26 mouse cellular contexts compared by ENCODE assay signal in the genomic region with DNA sequence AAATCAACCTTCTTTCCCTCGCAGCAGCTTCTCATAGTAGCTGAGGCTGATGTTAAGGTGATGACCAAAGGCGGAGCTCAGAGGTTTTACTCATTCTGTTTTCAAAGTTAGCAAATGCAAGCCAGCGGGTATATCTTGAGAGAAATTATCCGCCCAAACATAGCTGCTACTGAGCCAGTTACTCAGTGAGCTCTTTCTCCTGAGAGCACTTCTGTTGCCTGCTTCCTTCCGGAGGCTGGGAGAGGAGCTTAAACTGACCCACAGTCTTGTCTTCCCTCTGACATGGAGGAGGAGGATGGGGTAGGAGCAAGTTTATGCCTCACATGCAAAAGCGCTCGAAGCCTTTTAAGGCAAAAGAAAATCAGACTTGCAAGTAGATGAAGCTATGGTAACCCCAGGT.
DNase-seq lines count a peak whose midpoint lies in the region; ATAC-seq and TF ChIP-seq lines count a peak whose summit lies in the region.
"Had no signal": no experiment of that assay in that cellular context is flagged by ENCODE, and none has a peak within 500 bp of the region (broad histone marks: within the 10 kb centered on the region; RNA-seq: fewer than 3 reads in every experiment).

No protein-coding gene starts in this region.

- ATAC-seq in hindbrain, postnatal 0 days: no peak
- ATAC-seq in hindbrain, embryonic 13.5 days (ENCODE audit: low FRiP score): no peak
- 0 out of 2 replicates have a peak, but pooled peaks have one; percentile 23 for ATAC-seq in neural tube, embryonic 15.5 days (ENCODE audit: low FRiP score)
- ATAC-seq: intestine, postnatal 0 days had no signal

- TF ChIP-seq POLR2A in olfactory bulb, adult 2 months (IDR thresholded peaks at IDR 0.05; ENCODE audit: insufficient read depth, low read depth, low read length): no peak

- no peaks in the 10 kb centered on the region for H3K4me1 ChIP-seq in hindbrain, postnatal 0 days (ENCODE audit: insufficient read depth, low read length)
- H3K4me1 ChIP-seq in hindbrain, embryonic 13.5 days (replicated peaks): no peaks in the 10 kb centered on the region
- no peaks in the 10 kb centered on the region for H3K4me1 ChIP-seq in neural tube, embryonic 15.5 days
- no peaks in the 10 kb centered on the region; the same call in 1 of the 2 replicates for H3K4me1 ChIP-seq in olfactory bulb, adult 2 months (ENCODE audit: control insufficient read depth, insufficient read depth, low read length)
- H3K4me1 ChIP-seq: embryonic facial prominence, embryonic 10.5 days; embryonic facial prominence, embryonic 15.5 days; limb, embryonic 12.5 days; liver, embryonic 15.5 days had no signal

- no peak overlapping the region for H3K4me2 ChIP-seq in hindbrain, postnatal 0 days (ENCODE audit: low read depth, low read length)
- no peak overlapping the region for H3K4me2 ChIP-seq in hindbrain, embryonic 13.5 days
- H3K4me2 ChIP-seq in neural tube, embryonic 15.5 days: no peak overlapping the region
- H3K4me2 ChIP-seq: embryonic facial prominence, embryonic 15.5 days; limb, embryonic 12.5 days; liver, embryonic 15.5 days; lung, embryonic 14.5 days had no signal

- peak overlapping the region; percentile 49 for H3K27ac ChIP-seq in hindbrain, postnatal 0 days
- H3K27ac ChIP-seq in hindbrain, embryonic 13.5 days: no peak overlapping the region
- peak overlapping the region; percentile 54; the same call in 1 of the 2 replicates for H3K27ac ChIP-seq in neural tube, embryonic 15.5 days (replicated peaks)
- H3K27ac ChIP-seq in olfactory bulb, adult 2 months (ENCODE audit: insufficient read depth, low read depth, low read length): peak overlapping the region; percentile 4; the same call in 1 of the 2 replicates
- H3K27ac ChIP-seq: embryonic facial prominence, embryonic 10.5 days; embryonic facial prominence, embryonic 15.5 days; limb, embryonic 12.5 days; liver, embryonic 15.5 days had no signal

- no peaks in the 10 kb centered on the region for H3K27me3 ChIP-seq in hindbrain, postnatal 0 days (ENCODE audit: insufficient read depth, low read length)
- no peaks in the 10 kb centered on the region for H3K27me3 ChIP-seq in hindbrain, embryonic 13.5 days
- no peaks in the 10 kb centered on the region for H3K27me3 ChIP-seq in neural tube, embryonic 15.5 days (replicated peaks)
- H3K27me3 ChIP-seq: embryonic facial prominence, embryonic 15.5 days; limb, embryonic 12.5 days; liver, embryonic 15.5 days had no signal

- no peak overlapping the region for H3K9ac ChIP-seq in hindbrain, postnatal 0 days (replicated peaks; ENCODE audit: low read length)
- no peak overlapping the region for H3K9ac ChIP-seq in hindbrain, embryonic 13.5 days
- H3K9ac ChIP-seq in neural tube, embryonic 15.5 days (replicated peaks): no peak overlapping the region
- H3K9ac ChIP-seq: embryonic facial prominence, embryonic 15.5 days; limb, embryonic 12.5 days; liver, embryonic 15.5 days; lung, embryonic 14.5 days had no signal

- H3K4me3 ChIP-seq in hindbrain, postnatal 0 days (ENCODE audit: low read length): no peak overlapping the region
- H3K4me3 ChIP-seq in hindbrain, embryonic 13.5 days: no peak overlapping the region
- H3K4me3 ChIP-seq in neural tube, embryonic 15.5 days (replicated peaks): no peak overlapping the region
- no peak overlapping the region for H3K4me3 ChIP-seq in olfactory bulb, adult 2 months (ENCODE audit: insufficient read depth, low read depth, low read length)
- H3K4me3 ChIP-seq: embryonic facial prominence, embryonic 10.5 days; embryonic facial prominence, embryonic 15.5 days; limb, embryonic 12.5 days; liver, embryonic 15.5 days had no signal

- no peaks in the 10 kb centered on the region for H3K9me3 ChIP-seq in hindbrain, postnatal 0 days (ENCODE audit: low read length)
- H3K9me3 ChIP-seq in hindbrain, embryonic 13.5 days: no peaks in the 10 kb centered on the region
- no peaks in the 10 kb centered on the region for H3K9me3 ChIP-seq in neural tube, embryonic 15.5 days (replicated peaks)
- H3K9me3 ChIP-seq: embryonic facial prominence, embryonic 10.5 days; embryonic facial prominence, embryonic 15.5 days; limb, embryonic 12.5 days; liver, embryonic 15.5 days had no signal

- TF ChIP-seq CTCF in hindbrain, postnatal 0 days (IDR thresholded peaks at IDR 0.05; ENCODE audit: low read depth): no peak
- TF ChIP-seq CTCF in olfactory bulb, adult 2 months (IDR thresholded peaks at IDR 0.05; ENCODE audit: insufficient read depth, low read depth, low read length): no peak

- DNase-seq in frontal cortex, postnatal 36 days (ENCODE audit: low spot score in 2 of 2): peak; percentile 16 to 23
- DNase-seq in frontal cortex, postnatal 25 days (ENCODE audit: low spot score in 2 of 2): no peak
- DNase-seq in hindbrain, postnatal 0 days (ENCODE audit: low spot score): peak; percentile 23
- no peak for DNase-seq in neural tube, embryonic 10.5 days (ENCODE audit: extremely low spot score, low spot score)
- DNase-seq in retina, embryonic 14.5 days (ENCODE audit: low spot score): no peak
- DNase-seq: adrenal gland, adult 2 months; adrenal gland, postnatal 36 days; B cell, adult 2 months; cerebellum, postnatal 14 days; gastrocnemius, postnatal 10 days; kidney, adult 9 months; kidney, postnatal 10 days; lung, embryonic 14.5 days; lung, postnatal 14 days; midbrain, embryonic 14.5 days; right cerebral cortex, postnatal 14 days; spleen, adult 18-20 months; thymus, postnatal 14 days had no signal

- 74% methylated on average over 7 of the region's 7 CpGs for WGBS in hindbrain, postnatal 0 days
- WGBS in hindbrain, embryonic 13.5 days: 92% methylated on average over 7 of the region's 7 CpGs
- 82% methylated on average over 7 of the region's 7 CpGs for WGBS in neural tube, embryonic 15.5 days
- 49% methylated on average over 7 of the region's 7 CpGs for WGBS in olfactory bulb, adult 2 months

- no peaks in the 10 kb centered on the region for H3K36me3 ChIP-seq in hindbrain, postnatal 0 days (ENCODE audit: insufficient read depth, low read length)
- H3K36me3 ChIP-seq in hindbrain, embryonic 13.5 days: no peaks in the 10 kb centered on the region
- no peaks in the 10 kb centered on the region for H3K36me3 ChIP-seq in neural tube, embryonic 15.5 days
- H3K36me3 ChIP-seq: embryonic facial prominence, embryonic 10.5 days; embryonic facial prominence, embryonic 15.5 days; limb, embryonic 12.5 days; liver, embryonic 15.5 days had no signal

Comparison
In these comparisons a context has a peak if more than half of its experiments do, and no peak if none do; other contexts are left out.
1. DNase-seq: peak in frontal cortex, postnatal 36 days (2 of 2) and hindbrain, postnatal 0 days (single experiment); none in frontal cortex, postnatal 25 days (0 of 2), neural tube, embryonic 10.5 days (single experiment) and retina, embryonic 14.5 days (single experiment).